Mouse (Mus musculus) limb, embryonic 11.5 days (tissue): ENCODE measurements at regions not wholly inside any gene's neighbourhood (a gene's known extent, or its start where the extent isn't known, plus 50 kb on each side); places are given as distances from the start of the nearest gene placed in this dataset.

Experiments used
- ATAC-seq: fragments of 200-750 bp; cut with Nextera tagmentation; 2 replicates; pipeline ENCODE4 v1.8.0; 2017; ENCODE audit warnings: low read depth; ENCODE audit not compliant: insufficient number of reproducible peaks, low FRiP score, low TSS enrichment
- DNase-seq: peaks from one replicate; pipeline ENCODE4 v3.0.0-alpha.2; 2015; ENCODE audit warnings: low spot score
- H3K27ac ChIP-seq: fragments of 300-500 bp; sonication (generic); replicated peaks from 2 replicates; pipeline ENCODE4 v1.5.1; 2014; ENCODE audit warnings: low read depth, mild to moderate bottlenecking, low read length
- H3K27me3 ChIP-seq: fragments of 300-500 bp; sonication (generic); 2 replicates; pipeline ENCODE4 v1.6.1; 2014; ENCODE audit warnings: mild to moderate bottlenecking, low read length, mixed read lengths; ENCODE audit not compliant: control insufficient read depth, insufficient read depth
- H3K36me3 ChIP-seq: fragments of 300-500 bp; sonication (generic); 2 replicates; pipeline ENCODE4 v1.6.1; 2014; ENCODE audit warnings: mild to moderate bottlenecking, low read length, moderate library complexity, mixed read lengths; ENCODE audit not compliant: control insufficient read depth, insufficient read depth
- H3K4me1 ChIP-seq: fragments of 300-500 bp; sonication (generic); 2 replicates; pipeline ENCODE4 v1.6.1; 2014; ENCODE audit warnings: low read length, mixed read lengths; ENCODE audit not compliant: control insufficient read depth, insufficient read depth
- H3K4me2 ChIP-seq: fragments of 300-500 bp; sonication (generic); 2 replicates; pipeline ENCODE4 v1.6.1; 2014; ENCODE audit warnings: low read depth, mild to moderate bottlenecking, moderate library complexity; ENCODE audit not compliant: severe bottlenecking
- H3K4me3 ChIP-seq: fragments of 300-500 bp; sonication (generic); 2 replicates; pipeline ENCODE4 v1.5.1; 2014; ENCODE audit warnings: low read depth, low read length
- H3K9ac ChIP-seq: fragments of 300-500 bp; sonication (generic); 2 replicates; pipeline ENCODE4 v1.6.1; 2014; ENCODE audit warnings: mild to moderate bottlenecking, low read length
- H3K9me3 ChIP-seq: fragments of 300-500 bp; sonication (generic); 2 replicates; pipeline ENCODE4 v1.6.1; 2016; ENCODE audit warnings: low read length; ENCODE audit not compliant: control insufficient read depth
- WGBS: fragments of 180-500 bp; shearing (Covaris S2); extraction: QIAGEN DNeasy Blood & Tissue Kit; methylation state at CpG from one replicate; pipeline ENCODE4 v1.1.7; 2014; 5-methylcytosine and 5-hydroxymethylcytosine counted together

- Histone ChIP-seq H3K27me3 (no peaks in the 10 kb centered on the region), H3K4me2 (no peak overlapping the region), H3K4me3 (no peak overlapping the region), H3K27ac (no peak overlapping the region), H3K9ac (no peak overlapping the region), H3K36me3 (no peaks in the 10 kb centered on the region), H3K9me3 (no peaks in the 10 kb centered on the region), H3K4me1 (no peaks in the 10 kb centered on the region)
- ATAC-seq (no peak), DNase-seq (no peak)
- 92% methylated on average over 8 of the region's 8 CpGs for WGBS
Measured at GRCm38 (mm10) chr1:63934570-63935280, 165.7 kb upstream of the 4933402D24Rik start.

DNA sequence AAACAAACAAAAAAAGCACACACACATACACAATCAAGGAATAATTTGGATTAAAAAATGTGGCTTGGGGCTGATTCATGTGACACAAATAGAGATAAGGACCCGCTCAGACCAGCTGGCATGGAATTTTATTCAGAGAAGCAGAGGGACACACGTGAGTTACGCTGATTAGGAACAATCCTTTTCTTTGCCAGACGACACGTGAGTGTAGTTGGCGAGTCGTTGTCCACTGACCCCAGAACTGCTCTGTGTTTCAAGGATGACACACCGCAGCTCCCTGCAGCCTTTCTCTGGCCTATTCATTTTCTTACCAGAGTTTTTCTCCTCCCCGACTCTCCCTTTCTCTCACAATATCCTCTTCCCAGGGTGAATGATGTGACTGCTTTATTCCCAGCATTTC is 163.4 kb upstream of the 4933402D24Rik start:
- Histone ChIP-seq H3K9ac (no peak overlapping the region), H3K27ac (no peak overlapping the region), H3K4me3 (no peak overlapping the region), H3K27me3 (no peaks in the 10 kb centered on the region), H3K36me3 (no peaks in the 10 kb centered on the region), H3K9me3 (no peaks in the 10 kb centered on the region), H3K4me1 (no peaks in the 10 kb centered on the region), H3K4me2 (no peak overlapping the region)
- WGBS = 70% methylated on average over 9 of the region's 9 CpGs
- DNase-seq (no peak), ATAC-seq (no peak)

DNA sequence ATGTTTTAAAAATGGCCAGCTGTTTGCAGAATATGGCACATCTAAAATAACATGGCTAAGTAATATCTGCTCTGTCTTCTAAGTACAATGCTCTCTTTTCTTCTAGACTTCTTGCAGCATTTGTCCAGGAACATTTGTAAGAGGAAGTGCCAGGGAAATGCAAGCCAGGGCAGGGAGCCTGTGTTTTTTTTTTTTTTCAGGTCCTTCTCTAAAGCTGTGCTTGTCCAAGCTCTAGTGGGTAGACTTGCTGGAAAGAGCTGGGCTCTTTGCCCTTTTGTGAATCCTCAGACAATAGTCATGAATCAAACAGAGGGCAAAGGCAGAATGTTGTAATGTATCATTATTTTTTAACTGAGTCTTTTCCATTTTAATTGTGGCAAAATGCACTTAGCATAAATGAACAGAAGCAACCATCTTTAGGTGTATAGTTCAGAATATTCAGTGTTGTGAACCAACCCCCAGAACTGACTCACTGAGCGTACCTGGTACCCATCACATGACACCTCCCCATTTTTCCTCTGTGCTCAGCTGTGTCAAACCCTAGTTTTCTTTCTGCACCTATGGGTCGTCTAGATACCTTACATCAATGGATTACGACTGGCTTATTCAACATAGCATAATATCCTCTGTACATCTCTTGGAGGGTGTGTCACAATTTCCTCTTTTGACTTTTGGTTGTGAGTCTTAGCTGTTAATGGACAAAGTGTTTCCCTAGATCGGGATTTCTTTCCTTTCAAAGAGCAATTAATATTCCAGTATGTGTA is 160.5 kb upstream of the 4933402D24Rik start:
- Histone ChIP-seq H3K36me3 (no peaks in the 10 kb centered on the region), H3K4me3 (no peak overlapping the region), H3K27ac (no peak overlapping the region), H3K9me3 (no peaks in the 10 kb centered on the region), H3K9ac (no peak overlapping the region), H3K4me1 (no peaks in the 10 kb centered on the region), H3K4me2 (no peak overlapping the region), H3K27me3 (no peaks in the 10 kb centered on the region)
- WGBS = 81% methylated on average over 4 of the region's 4 CpGs
- DNase-seq (no peak), ATAC-seq (no peak)

DNA sequence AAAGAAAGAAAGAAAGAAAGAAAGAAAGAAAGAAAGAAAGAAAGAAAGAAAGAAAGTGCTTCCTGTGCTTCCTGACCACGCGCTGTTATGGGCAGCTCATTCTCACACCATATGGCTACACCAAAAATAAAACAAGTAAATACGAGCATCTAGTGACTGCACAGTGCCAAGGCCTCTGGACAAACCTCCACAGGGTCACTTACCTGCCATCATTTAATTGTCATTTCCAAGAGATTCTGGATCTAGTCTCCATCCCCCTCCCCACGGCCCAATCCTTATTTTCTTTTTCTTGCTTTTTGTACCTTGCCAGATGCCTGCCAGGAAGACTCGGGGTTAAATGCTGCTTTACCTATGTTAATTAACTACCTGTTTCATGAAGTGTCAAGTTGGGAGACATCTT is 159.8 kb upstream of the 4933402D24Rik start:
- Histone ChIP-seq H3K4me1 (no peaks in the 10 kb centered on the region), H3K4me3 (no peak overlapping the region), H3K27me3 (no peaks in the 10 kb centered on the region), H3K36me3 (no peaks in the 10 kb centered on the region), H3K9ac (no peak overlapping the region), H3K4me2 (no peak overlapping the region), H3K27ac (no peak overlapping the region), H3K9me3 (no peaks in the 10 kb centered on the region)
- WGBS = 84% methylated on average over 5 of the region's 5 CpGs
- ATAC-seq = no peak
- DNase-seq = no peak

- Histone ChIP-seq H3K4me1 (no peaks in the 10 kb centered on the region), H3K36me3 (no peaks in the 10 kb centered on the region), H3K4me3 (no peak overlapping the region), H3K27me3 (no peaks in the 10 kb centered on the region), H3K9ac (no peak overlapping the region), H3K4me2 (no peak overlapping the region), H3K27ac (no peak overlapping the region), H3K9me3 (no peaks in the 10 kb centered on the region)
- ATAC-seq (no peak), DNase-seq (no peak)
- 84% methylated on average over 3 of the region's 3 CpGs for WGBS
Measured at GRCm38 (mm10) chr1:63928361-63928760, 159.3 kb upstream of the 4933402D24Rik start.

DNA sequence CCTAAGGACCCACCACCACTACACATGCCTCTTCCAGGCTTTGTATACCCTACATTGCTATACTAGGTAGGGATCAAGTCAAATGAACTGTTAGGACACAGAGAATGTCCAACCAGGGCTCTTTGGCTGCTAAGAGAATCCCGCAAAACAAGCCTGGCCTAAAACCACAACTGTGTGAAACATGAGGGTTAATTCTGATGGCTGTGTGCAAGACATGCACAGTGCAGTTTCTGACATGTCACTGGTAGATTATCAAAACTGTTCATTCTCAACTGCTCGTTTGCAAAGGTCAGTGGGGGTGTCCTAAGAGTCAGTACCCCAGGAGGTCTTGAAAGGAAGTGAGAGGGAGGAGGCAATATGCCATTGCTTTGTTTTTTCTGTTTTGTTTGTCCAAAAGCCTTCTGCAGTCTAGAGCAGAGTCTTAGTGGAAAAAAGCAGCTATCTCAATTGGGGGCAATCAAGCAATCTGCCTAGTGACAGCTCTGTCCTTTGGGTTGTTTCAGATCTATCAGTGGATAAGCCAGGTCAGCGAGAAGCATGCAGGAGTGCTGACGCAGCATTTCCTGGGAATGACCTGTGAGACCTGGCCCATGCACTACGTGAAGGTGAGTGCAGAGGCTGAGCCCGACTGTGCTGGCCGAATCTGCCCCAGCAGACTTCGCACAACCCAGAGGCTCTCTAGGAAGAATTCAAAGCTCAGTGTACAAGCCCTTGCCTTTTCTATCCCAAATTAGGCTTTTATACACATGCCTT is 151.3 kb upstream of the 4933402D24Rik start:
- H3K4me2 ChIP-seq = no peak overlapping the region
- H3K4me1 ChIP-seq = no peaks in the 10 kb centered on the region; the same call in 1 of the 2 replicates
- no peak for DNase-seq
- no peaks in the 10 kb centered on the region for H3K36me3 ChIP-seq
- no peak for ATAC-seq
- no peak overlapping the region for H3K4me3 ChIP-seq
- no peaks in the 10 kb centered on the region for H3K9me3 ChIP-seq
- no peak overlapping the region for H3K27ac ChIP-seq
- no peaks in the 10 kb centered on the region for H3K27me3 ChIP-seq
- WGBS = 52% methylated on average over 8 of the region's 8 CpGs
- no peak overlapping the region for H3K9ac ChIP-seq

DNA sequence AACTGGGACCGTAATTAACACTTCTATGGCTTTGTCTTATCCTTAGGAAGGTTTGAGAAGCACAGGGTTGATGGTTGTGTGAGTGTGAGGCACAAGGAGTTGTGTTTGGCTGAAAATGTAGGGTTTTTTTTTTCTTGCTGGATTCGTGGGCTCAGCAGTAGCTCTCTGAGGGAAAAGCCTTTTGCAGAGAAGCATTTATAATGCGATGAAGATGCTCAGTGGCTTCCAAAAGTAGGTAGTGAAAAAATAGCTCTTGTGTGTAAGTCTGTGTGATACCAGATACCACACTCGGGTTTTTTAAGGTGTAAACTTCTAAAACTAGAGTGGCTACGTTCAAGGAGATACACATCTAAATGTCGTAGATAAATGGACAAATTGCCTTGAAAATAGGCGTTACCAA is 149.1 kb upstream of the 4933402D24Rik start:
- Histone ChIP-seq H3K27ac (no peak overlapping the region), H3K4me2 (no peak overlapping the region), H3K9ac (no peak overlapping the region), H3K4me3 (no peak overlapping the region), H3K27me3 (no peaks in the 10 kb centered on the region), H3K9me3 (no peaks in the 10 kb centered on the region), H3K4me1 (no peaks in the 10 kb centered on the region; the same call in 1 of the 2 replicates), H3K36me3 (no peaks in the 10 kb centered on the region)
- WGBS = 69% methylated on average over 7 of the region's 7 CpGs
- ATAC-seq (no peak), DNase-seq (no peak)

- ATAC-seq (no peak), DNase-seq (no peak)
- Histone ChIP-seq H3K4me3 (no peak overlapping the region), H3K9ac (no peak overlapping the region), H3K9me3 (no peaks in the 10 kb centered on the region), H3K4me2 (no peak overlapping the region), H3K27me3 (no peaks in the 10 kb centered on the region), H3K27ac (no peak overlapping the region), H3K36me3 (no peaks in the 10 kb centered on the region), H3K4me1 (no peaks in the 10 kb centered on the region; the same call in 1 of the 2 replicates)
- 85% methylated on average over 7 of the region's 7 CpGs for WGBS
Measured at GRCm38 (mm10) chr1:63916907-63917650, 148.0 kb upstream of the 4933402D24Rik start.
